Mouse (Mus musculus) granulocyte monocyte progenitor cell, adult 5-6 weeks (primary cell): ENCODE data around the gene Slc35a3. TPM values are rescaled to one million over a fixed set of nuclear protein-coding genes. Genes with fewer than 3 reads are reported as not detected.
"Not testable (repeated sequence)": the region's sequence is repeated elsewhere in the genome, so short reads cannot be mapped to it uniquely, and the experiment has no call there.

ENCODE experiments used
- ATAC-seq: replicated peaks from 2 replicates; pipeline ENCODE4 v1.8.0; 2016; ENCODE audit warnings: mild to moderate bottlenecking, moderate TSS enrichment, inconsistent platforms; ENCODE audit not compliant: poor library complexity, severe bottlenecking
- total RNA-seq, 2 experiments: library from RNA; stranded (forward) in 1 of 2; stranded (reverse) in 1 of 2; fragments of 200-712, 200-1000 nt in 1 of 2; fragments of >200 nt in 1 of 2; fragmentation: Nextera tagmentation in 1 of 2; gene quantifications; 2 replicates each; pipeline ENCODE4 v1.2.3; 2014 to 2017

Gene Slc35a3
- 30.0 and 33.6 TPM in 2 replicates for total RNA-seq (2014; fragmentation: Nextera tagmentation)
- 59.4 and 68.3 TPM in 2 replicates for total RNA-seq (2017)

GRCm38 (mm10) chr3:116712436-116712881, at the start of gene Slc35a3:
Gene Slc35a3, minus strand, starts transcription at chr3:116712831.
- no peak for ATAC-seq

DNA sequence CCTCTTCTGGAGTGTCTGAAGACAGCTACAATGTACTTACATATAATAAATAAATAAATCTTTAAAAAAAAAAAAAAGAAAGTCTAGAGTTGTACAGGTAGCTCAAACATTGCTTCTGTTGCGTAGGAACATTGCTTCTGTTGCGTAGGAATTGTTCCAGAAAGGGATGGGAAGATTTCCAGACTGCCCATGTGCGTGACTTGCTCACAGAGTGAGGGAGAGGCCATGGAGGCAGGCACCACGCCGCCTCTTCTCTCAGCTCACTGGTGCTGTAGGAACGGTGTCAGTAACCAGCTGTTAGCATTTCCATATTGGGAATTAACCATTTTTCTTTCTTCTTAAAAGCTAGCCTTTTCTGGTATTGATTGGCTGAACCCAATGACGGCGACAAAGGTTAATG, 40.2 kb upstream of the Slc35a3 start:
- no peak for ATAC-seq

DNA sequence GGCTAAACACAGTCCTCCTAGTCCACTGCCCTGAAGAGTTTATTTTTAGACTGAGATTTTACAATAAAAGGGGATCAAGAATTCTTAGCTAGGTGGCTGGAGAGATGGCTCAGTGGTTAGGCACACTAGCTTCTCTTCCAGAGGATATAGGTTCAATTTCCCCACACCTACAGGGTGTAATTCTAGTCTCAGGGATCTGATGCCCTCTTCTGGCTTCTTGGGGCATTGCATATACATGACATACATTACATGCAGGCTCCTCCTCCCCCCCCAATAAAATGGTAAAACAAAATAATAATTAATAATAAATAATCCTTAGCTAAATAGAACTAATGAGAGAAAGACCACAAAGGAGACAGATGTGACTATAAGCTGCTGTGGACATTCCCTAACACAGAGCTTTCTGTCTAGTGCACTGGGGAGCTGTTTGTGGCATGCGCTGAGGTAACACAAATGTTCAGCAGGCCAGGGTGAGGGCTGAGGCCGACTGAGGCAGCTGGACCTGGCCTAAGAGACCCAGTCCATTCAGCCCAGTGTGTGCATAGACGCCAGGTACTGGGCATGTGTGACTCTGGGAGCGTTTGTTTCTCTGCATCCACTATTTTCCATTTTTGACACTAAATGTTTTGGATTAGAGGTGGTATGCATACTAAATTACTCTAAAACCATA, 38.7 kb upstream of the Slc35a3 start:
- peak; percentile 87 for ATAC-seq

GRCm38 (mm10) chr3:116748391-116749170, 36.0 kb upstream of the Slc35a3 start:
- ATAC-seq = peak; percentile 78

- ATAC-seq = not testable (repeated sequence)
Observed at GRCm38 (mm10) chr3:116747648-116748047, 35.0 kb upstream of the Slc35a3 start.

DNA sequence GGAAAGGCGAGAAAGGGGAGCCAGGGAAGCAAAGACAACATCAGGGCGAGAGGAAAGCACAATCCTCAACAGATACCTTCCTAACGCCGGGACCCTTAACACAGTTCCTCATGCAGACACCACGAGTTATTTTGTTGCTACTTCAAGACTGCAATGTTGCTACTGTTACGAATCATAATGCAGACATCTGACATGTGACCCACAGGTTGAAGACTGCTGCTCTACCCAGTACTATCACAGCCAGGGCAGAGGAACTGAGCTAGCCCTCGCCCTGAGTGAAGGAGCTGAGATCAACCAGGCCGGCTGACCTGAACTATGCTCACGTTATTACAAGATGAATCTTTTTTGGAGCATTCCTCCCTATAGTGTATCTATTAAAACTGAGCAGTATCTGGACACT, 28.3 kb upstream of the Slc35a3 start:
- ATAC-seq = no peak

- ATAC-seq = 0 out of 2 replicates have a peak, but pooled peaks have one; percentile 23
Observed at GRCm38 (mm10) chr3:116740106-116740505, 27.5 kb upstream of the Slc35a3 start.

GRCm38 (mm10) chr3:116737326-116737731, 24.7 kb upstream of the Slc35a3 start:
- peak; percentile 98 for ATAC-seq

DNA sequence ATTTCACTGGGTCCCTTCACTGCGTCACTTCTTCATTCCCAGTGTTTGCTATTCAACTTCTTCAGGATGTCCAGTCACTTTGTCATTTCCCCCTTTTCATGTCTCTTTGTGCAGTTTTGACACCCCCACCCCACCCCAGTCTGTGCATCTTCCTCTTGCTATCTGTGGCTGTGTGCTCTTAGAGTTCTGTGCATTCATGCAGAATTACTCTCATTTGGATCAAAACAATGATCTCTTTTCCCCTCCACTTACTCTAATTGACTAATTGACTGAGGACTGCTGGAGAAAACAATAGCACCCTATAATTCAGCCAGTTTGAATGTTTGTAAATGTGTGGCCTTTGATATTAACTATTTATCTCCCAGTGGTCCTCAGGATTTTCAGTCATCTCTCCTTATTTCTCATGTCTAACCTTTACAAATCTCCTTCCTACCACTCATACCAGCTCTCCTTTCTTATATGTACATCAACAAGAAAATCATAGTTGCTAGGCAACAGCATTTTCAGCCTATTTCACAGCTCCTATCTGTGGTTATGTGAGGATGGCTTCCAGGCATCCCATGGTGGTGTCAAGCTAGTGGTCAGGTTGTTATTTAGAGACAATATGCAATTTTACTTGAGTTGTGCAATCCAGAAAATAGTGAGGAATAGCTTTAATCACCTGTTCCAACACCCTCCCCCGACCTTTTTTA, 17.0 kb upstream of the Slc35a3 start:
- peak; percentile 58 for ATAC-seq

- ATAC-seq = 0 out of 2 replicates have a peak, but pooled peaks have one; percentile 26
Observed at GRCm38 (mm10) chr3:116726807-116727206, 14.2 kb upstream of the Slc35a3 start.

DNA sequence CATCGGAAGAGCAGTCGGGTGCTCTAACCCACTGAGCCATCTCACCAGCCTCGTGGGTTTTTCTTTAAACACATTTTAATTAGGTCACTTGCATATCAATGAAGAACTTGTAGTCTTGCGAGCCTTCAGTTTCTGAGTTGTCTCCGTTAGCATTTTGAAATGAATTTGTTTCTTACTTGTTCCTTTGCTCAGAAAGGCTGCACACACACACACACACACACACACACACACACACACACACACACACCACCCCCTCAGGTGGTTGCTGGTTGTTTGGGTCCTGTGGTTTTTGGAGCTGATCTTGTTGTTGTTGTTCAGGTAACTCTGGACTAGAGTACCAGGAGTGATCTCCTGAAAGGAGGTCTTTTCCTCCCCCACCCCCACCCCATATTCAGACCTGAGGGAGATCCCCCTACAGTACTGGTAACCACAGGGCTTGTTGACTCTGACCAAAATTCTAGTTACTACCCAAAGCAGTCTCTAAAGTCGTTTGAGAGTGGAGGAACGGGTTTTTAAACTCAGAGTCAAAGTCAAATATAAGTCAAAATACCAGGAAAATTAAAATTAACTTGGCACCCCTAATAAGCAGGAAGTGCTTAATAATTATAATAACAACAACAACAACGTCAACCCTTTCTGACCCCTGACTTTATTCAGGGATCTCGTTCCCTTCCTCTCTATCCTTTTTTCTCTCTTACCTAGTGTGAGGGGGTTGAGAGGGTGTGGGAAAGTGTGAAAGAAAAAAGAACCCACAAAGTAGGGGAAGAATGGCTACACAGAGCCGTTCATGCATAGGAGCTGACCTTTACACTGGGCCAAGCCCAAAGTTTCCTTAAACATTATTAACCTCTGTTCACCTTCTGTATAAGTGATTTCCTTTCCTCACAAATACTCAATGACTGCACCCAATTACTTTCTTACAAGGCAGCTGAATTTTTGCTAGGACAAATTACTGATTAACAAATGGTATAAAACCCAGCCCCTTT, 11.2 kb upstream of the Slc35a3 start:
- ATAC-seq = no peak

- ATAC-seq = no peak
Observed at GRCm38 (mm10) chr3:116722980-116723379, 10.3 kb upstream of the Slc35a3 start.

GRCm38 (mm10) chr3:116718951-116719350, 6.3 kb upstream of the Slc35a3 start:
- ATAC-seq = no peak

GRCm38 (mm10) chr3:116713031-116713430, 400 bp upstream of the Slc35a3 start:
- no peak for ATAC-seq

DNA sequence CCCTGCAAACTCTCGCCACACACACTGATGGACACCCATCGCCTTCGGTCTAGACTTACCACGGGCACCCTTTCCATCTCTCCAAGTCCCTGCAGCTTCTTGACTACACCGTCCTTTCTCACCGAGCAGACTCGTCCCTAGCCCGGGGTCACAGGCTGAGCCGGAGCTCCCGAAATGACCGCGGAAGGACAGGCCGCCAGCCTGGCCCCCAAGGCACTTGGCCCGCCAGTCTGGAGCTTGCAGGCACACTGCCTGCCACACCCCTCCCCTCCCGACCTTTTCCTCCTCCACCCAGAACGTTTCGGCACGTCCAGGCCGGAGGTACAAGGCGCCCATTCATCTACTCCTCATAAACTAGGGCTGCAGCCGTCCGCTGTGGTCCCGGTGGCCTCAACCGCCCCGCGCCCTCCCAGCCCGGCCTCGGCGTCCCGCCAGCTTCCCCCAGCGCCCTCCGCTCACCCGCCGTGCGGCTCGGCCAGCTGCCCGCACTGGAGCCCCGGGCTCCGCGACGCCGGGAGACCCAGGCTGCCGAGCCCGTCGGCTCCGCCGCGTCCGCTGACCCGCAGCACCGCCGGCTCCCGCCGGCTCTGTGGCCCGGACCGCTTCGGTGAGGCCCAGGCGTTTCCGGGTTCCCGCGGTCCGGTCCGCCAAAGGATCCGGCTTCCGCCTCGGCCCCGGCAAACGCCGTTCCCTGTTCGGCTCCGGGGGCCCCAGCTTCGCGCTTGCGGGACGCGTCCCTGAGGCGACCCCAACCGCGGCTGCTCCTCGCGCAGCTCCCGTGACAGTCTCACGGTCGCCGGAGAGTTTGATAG, 801 bp downstream of the Slc35a3 start:
- peak; percentile 93 for ATAC-seq

GRCm38 (mm10) chr3:116710941-116711340, 1.7 kb downstream of the Slc35a3 start:
- ATAC-seq = 0 out of 2 replicates have a peak, but pooled peaks have one; percentile 10

DNA sequence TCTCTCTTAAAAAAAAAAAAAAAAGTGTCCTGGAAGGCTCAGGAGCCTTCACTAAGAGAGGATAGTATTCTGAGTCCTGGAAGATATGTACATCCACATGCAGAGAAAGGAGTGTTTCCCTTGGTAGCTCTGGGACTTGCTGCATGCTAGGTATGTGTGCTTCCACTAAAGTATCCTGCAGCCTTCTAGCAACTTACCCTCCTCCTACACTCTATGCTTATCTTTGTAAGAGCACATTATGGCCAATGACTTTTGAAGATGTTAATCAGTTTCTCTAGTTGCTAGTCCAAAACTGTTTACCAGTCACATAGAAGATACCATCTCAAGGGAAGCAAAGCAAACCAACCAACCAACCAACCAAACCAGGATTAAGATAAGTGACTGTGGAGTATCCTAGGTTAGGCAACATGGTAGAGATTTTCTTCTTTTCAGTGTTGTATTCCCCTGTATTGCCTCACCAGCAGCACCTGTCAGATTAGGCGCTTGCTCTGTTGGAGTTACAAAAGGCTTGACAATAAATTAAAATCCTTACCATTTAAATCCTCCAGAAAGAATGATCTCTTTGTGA, 6.9 kb downstream of the Slc35a3 start:
- no peak for ATAC-seq

DNA sequence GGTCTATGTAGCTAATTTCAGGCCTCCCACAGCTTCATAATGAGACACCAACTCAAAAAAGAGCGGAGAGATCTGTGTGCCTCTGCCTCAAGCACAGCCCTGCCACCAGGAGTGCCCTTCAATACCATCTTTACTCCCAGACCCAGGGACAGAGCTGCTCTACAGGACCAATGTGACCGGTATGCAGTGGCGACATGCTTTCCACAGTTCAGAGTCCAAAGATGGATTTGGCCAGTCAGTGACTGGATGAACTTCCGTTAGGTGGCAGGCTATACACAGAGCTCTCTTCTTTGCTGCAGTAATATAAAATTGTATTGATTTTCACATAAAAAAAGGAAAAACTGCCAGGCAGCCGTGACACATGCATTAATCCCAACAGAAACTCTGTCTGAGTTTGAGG, 8.8 kb downstream of the Slc35a3 start:
- no peak for ATAC-seq
